Mouse (Mus musculus): Measurements from ENCODE around the gene Fam71f1.
"Not testable (repeated sequence)": the region's sequence is repeated elsewhere in the genome, so short reads cannot be mapped to it uniquely, and the experiment has no call there.

Fam71f1 gene

GRCm38 (mm10) chr6:29326961-29327360 lies 8.0 kb downstream of the Fam71f1 start:
- DNase-seq (ENCODE audit: low spot score): no peak

- DNase-seq (ENCODE audit: low spot score): no peak
Measured at GRCm38 (mm10) chr6:29329514-29329913, 10.6 kb downstream of the Fam71f1 start.

DNA sequence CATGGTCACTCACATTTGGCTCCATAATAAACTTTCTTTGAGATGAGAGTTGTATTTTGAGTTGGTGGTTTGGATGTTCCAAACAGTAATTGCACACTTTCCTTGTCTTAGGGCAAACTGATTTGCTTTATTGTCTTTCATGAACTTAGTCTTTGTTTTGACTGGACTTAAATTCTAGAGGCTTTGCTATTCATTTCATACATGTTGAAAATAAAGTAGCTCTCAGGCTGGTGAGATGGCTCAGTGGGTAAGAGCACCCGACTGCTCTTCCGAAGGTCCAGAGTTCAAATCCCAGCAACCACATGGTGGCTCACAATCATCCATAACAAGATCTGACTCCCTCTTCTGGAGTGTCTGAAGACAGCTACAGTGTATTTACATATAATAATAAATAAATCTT lies 27.6 kb downstream of the Fam71f1 start:
- not testable (repeated sequence) for DNase-seq (ENCODE audit: low spot score)

GRCm38 (mm10) chr6:29347189-29347588 lies 28.2 kb downstream of the Fam71f1 start:
- no peak for DNase-seq (ENCODE audit: low spot score)

- peak; percentile 100 for DNase-seq (ENCODE audit: low spot score)
Measured at GRCm38 (mm10) chr6:29347665-29348370, 28.9 kb downstream of the Fam71f1 start, which contains the start of gene Calu. Calu (plus strand) TSS chr6:29348069.

- no peak for DNase-seq (ENCODE audit: low spot score)
Measured at GRCm38 (mm10) chr6:29348371-29348724, 29.4 kb downstream of the Fam71f1 start.

- DNase-seq (ENCODE audit: low spot score): no peak
Measured at GRCm38 (mm10) chr6:29351613-29352012, 32.7 kb downstream of the Fam71f1 start.

GRCm38 (mm10) chr6:29352816-29353215 lies 33.9 kb downstream of the Fam71f1 start:
- DNase-seq (ENCODE audit: low spot score): no peak

GRCm38 (mm10) chr6:29359386-29359785 lies 40.4 kb downstream of the Fam71f1 start:
- no peak for DNase-seq (ENCODE audit: low spot score)

DNA sequence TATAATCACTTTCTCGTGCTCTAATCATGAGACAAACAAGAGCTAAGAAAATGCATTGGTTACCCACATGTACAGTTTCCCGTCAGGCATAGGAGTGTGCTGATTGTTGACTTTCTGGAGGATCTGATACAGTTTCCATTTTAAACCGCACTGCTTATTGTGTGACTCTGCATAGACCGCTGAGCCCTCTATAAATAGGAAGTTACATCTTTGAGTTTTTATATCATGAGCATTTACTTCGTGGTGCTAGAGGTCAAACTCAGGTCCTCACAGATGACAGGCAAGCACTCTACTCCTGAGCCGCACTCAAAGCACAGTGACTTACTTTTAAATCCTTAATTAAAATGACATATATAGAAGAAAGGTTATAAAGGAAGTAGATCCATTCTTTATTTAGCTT lies 41.3 kb downstream of the Fam71f1 start:
- no peak for DNase-seq (ENCODE audit: low spot score)

GRCm38 (mm10) chr6:29362246-29363128 lies 43.5 kb downstream of the Fam71f1 start:
- DNase-seq (ENCODE audit: low spot score): no peak

- DNase-seq (ENCODE audit: low spot score): no peak
Measured at GRCm38 (mm10) chr6:29363129-29363515, 44.2 kb downstream of the Fam71f1 start.

GRCm38 (mm10) chr6:29365277-29365676 lies 46.3 kb downstream of the Fam71f1 start:
- DNase-seq (ENCODE audit: low spot score): no peak

GRCm38 (mm10) chr6:29377386-29377785 lies 58.4 kb downstream of the Fam71f1 start:
- no peak for DNase-seq (ENCODE audit: low spot score)

- DNase-seq (ENCODE audit: low spot score): no peak
Measured at GRCm38 (mm10) chr6:29378678-29379077, 59.7 kb downstream of the Fam71f1 start.

DNA sequence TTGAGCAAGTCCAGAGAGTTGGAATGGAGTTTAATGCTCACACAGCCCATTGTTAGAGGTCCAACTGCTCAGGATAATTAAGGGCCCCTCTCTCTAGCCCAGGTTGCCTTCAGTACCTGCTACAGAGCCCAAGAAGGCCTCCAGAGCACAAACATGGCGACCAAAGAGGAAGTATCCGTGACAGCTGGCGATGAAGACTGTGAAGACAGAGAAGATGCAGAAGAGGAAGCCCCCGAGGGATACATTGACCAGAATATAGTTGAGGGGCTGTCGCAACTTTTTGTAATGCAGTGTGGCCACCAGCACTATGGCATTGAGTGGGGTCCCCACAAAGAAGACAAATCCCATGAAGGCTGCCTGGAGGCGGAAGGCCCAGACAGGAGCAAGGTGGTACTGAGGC lies 61.0 kb downstream of the Fam71f1 start:
- no peak for DNase-seq (ENCODE audit: low spot score)

- DNase-seq (ENCODE audit: low spot score): no peak
Measured at GRCm38 (mm10) chr6:29382442-29382841, 63.5 kb downstream of the Fam71f1 start.

Data from testis, postnatal 10 days (tissue).